Mouse (Mus musculus) CD4-positive, CD25-positive, alpha-beta regulatory T cell, adult 2 months (primary cell): ENCODE results near the gene Zdhhc14.

Source experiments
- DNase-seq: peaks from one replicate; pipeline ENCODE4 v3.0.0-alpha.2; 2012; ENCODE audit warnings: low read depth, low spot score

The Zdhhc14 gene

GRCm38 (mm10) chr17:5770265-5771249 lies 278.2 kb downstream of the Zdhhc14 start:
- peak; percentile 16 for DNase-seq

- DNase-seq = no peak
Measured at GRCm38 (mm10) chr17:5780213-5780975, 288.0 kb downstream of the Zdhhc14 start.

GRCm38 (mm10) chr17:5785238-5785637 lies 292.9 kb downstream of the Zdhhc14 start:
- no peak for DNase-seq

- DNase-seq = no peak
Measured at GRCm38 (mm10) chr17:5792164-5792791, 299.9 kb downstream of the Zdhhc14 start.

GRCm38 (mm10) chr17:5793593-5793992 lies 301.2 kb downstream of the Zdhhc14 start:
- no peak for DNase-seq

GRCm38 (mm10) chr17:5794276-5794675 lies 301.9 kb downstream of the Zdhhc14 start:
- DNase-seq = no peak

GRCm38 (mm10) chr17:5795369-5795768 lies 303.0 kb downstream of the Zdhhc14 start:
- DNase-seq = peak; percentile 29

- peak; percentile 92 for DNase-seq
Measured at GRCm38 (mm10) chr17:5795878-5796277, 303.5 kb downstream of the Zdhhc14 start.

- DNase-seq = no peak
Measured at GRCm38 (mm10) chr17:5797124-5797760, 304.9 kb downstream of the Zdhhc14 start.

- DNase-seq = peak; percentile 61
Measured at GRCm38 (mm10) chr17:5798221-5798801, 306.0 kb downstream of the Zdhhc14 start.

- DNase-seq = no peak
Measured at GRCm38 (mm10) chr17:5798900-5799299, 306.5 kb downstream of the Zdhhc14 start.

- no peak for DNase-seq
Measured at GRCm38 (mm10) chr17:5799396-5800021, 307.2 kb downstream of the Zdhhc14 start.

GRCm38 (mm10) chr17:5800254-5800653 lies 307.9 kb downstream of the Zdhhc14 start:
- DNase-seq = no peak

GRCm38 (mm10) chr17:5800824-5801560 lies 308.6 kb downstream of the Zdhhc14 start:
- DNase-seq = peak; percentile 20

GRCm38 (mm10) chr17:5801761-5802655 lies 309.7 kb downstream of the Zdhhc14 start:
- DNase-seq = peak; percentile 80

- DNase-seq = peak; percentile 60
Measured at GRCm38 (mm10) chr17:5802656-5802955, 310.2 kb downstream of the Zdhhc14 start.
